Comparison of ENCODE assay signal across 11 mouse cellular contexts in genomic region chr2:122164293-122164692, GRCm38 (mm10). TPM values are rescaled to one million over a fixed set of nuclear protein-coding genes. Genes with fewer than 3 reads are reported as not detected.
DNase-seq lines count a peak whose midpoint lies in the region; ATAC-seq lines count a peak whose summit lies in the region.
"Had no signal": no experiment of that assay in that cellular context is flagged by ENCODE, and none has a peak within 500 bp of the region (broad histone marks: within the 10 kb centered on the region; RNA-seq: fewer than 3 reads in every experiment).

No protein-coding gene starts in this region.

- no peaks in the 10 kb centered on the region for H3K4me1 ChIP-seq in midbrain, embryonic 14.5 days (ENCODE audit: control insufficient read depth, insufficient read depth, low read length)
- H3K4me1 ChIP-seq: hindbrain, embryonic 15.5 days had no signal

- H3K4me3 ChIP-seq in midbrain, embryonic 14.5 days (replicated peaks; ENCODE audit: low read depth, low read length), result no peak overlapping the region
- H3K4me3 ChIP-seq: hindbrain, embryonic 15.5 days had no signal

- H3K4me2 ChIP-seq in midbrain, embryonic 14.5 days (ENCODE audit: low read length), result no peak overlapping the region
- H3K4me2 ChIP-seq: hindbrain, embryonic 15.5 days had no signal

- WGBS in midbrain, embryonic 14.5 days, result 89% methylated on average over 11 of the region's 11 CpGs

- no peaks in the 10 kb centered on the region for H3K27me3 ChIP-seq in midbrain, embryonic 14.5 days (ENCODE audit: control insufficient read depth, insufficient read depth, low read length)
- H3K27me3 ChIP-seq: hindbrain, embryonic 15.5 days had no signal

- no peak overlapping the region for H3K9ac ChIP-seq in midbrain, embryonic 14.5 days (replicated peaks; ENCODE audit: low read length)
- H3K9ac ChIP-seq: hindbrain, embryonic 15.5 days had no signal

- no peak overlapping the region for H3K27ac ChIP-seq in midbrain, embryonic 14.5 days (replicated peaks; ENCODE audit: low read depth, low read length)
- H3K27ac ChIP-seq: hindbrain, embryonic 15.5 days had no signal

- peak; percentile 10 to 70 for DNase-seq in left cerebral cortex, postnatal 25 days (ENCODE audit: low spot score in 2 of 2)
- no peak for DNase-seq in left cerebral cortex, adult 8-10 months (ENCODE audit: low spot score in 2 of 2)
- DNase-seq in brain, adult 2 months (ENCODE audit: low read depth, low spot score), result peak; percentile 68
- DNase-seq in midbrain, embryonic 14.5 days, result no peak
- no peak for DNase-seq in cerebellum, postnatal 36 days
- DNase-seq in adrenal gland, adult 2 months, result no peak
- DNase-seq: layer of hippocampus, adult 9-11 months; thymus, adult 18-20 months had no signal

- H3K9me3 ChIP-seq in midbrain, embryonic 14.5 days (ENCODE audit: control insufficient read depth, low read length), result no peaks in the 10 kb centered on the region
- H3K9me3 ChIP-seq: hindbrain, embryonic 15.5 days had no signal

- ATAC-seq in CD4-positive, CD25-positive, alpha-beta regulatory T cell, adult 4 months, result peak; percentile 86
- peak; percentile 87 for ATAC-seq in megakaryocyte-erythroid progenitor cell, adult 5-6 weeks (replicated peaks; ENCODE audit: low FRiP score, low TSS enrichment, poor library complexity, severe bottlenecking)
- ATAC-seq in midbrain, embryonic 14.5 days (ENCODE audit: low FRiP score, low TSS enrichment), result no peak

- intact Hi-C loops in left cerebral cortex, postnatal 25 days (cut with DNase I), result no loop called here

- H3K36me3 ChIP-seq in midbrain, embryonic 14.5 days (ENCODE audit: control insufficient read depth, insufficient read depth, low read length), result no peaks in the 10 kb centered on the region
- H3K36me3 ChIP-seq: hindbrain, embryonic 15.5 days had no signal

RNA-seq across cellular contexts. Expression of gene Trim69, which starts 3.8 kb away (rescaled TPM):
- not detected for total RNA-seq in left cerebral cortex, postnatal 25 days (2021)
- not detected for total RNA-seq in left cerebral cortex, adult 8-10 months (2022)
- polyA plus RNA-seq in CD4-positive, CD25-positive, alpha-beta regulatory T cell, adult 4 months (2017; shearing (Covaris generic)), result under 1 TPM in 1 of 2 experiments, not detected in 1; 0.35 TPM
- not detected in 2 replicates for total RNA-seq in megakaryocyte-erythroid progenitor cell, adult 5-6 weeks (2014; fragmentation: Nextera tagmentation)
- total RNA-seq in megakaryocyte-erythroid progenitor cell, adult 5-6 weeks (2017), result 0.76 and 1.1 TPM in 2 replicates
- not detected in 2 replicates for polyA plus RNA-seq in midbrain, embryonic 14.5 days (2014; fragmentation: Nextera tagmentation; extraction: Ambion mirVana)
- total RNA-seq in adrenal gland, adult 2 months (2021), result not detected
- polyA plus RNA-seq in adrenal gland, adult 2 months (2012; rRNA removed), result not detected in 2 replicates
- polyA plus RNA-seq: hindbrain, embryonic 15.5 days had no signal

RNA-seq across cellular contexts. Expression of gene B2m, which starts 16.8 kb away (rescaled TPM):
- total RNA-seq in left cerebral cortex, postnatal 25 days (2021), result 100 to 1,000 TPM; 104 to 107 TPM
- total RNA-seq in left cerebral cortex, adult 8-10 months (2022), result 100 to 1,000 TPM; 110 to 317 (median 183) TPM
- polyA plus RNA-seq in CD4-positive, CD25-positive, alpha-beta regulatory T cell, adult 4 months (2017; shearing (Covaris generic)), result 1,000 to 10,000 TPM; 7,747 to 9,345 TPM
- 1,448 and 1,509 TPM in 2 replicates for total RNA-seq in megakaryocyte-erythroid progenitor cell, adult 5-6 weeks (2014; fragmentation: Nextera tagmentation)
- total RNA-seq in megakaryocyte-erythroid progenitor cell, adult 5-6 weeks (2017), result 1,672 and 1,891 TPM in 2 replicates
- polyA plus RNA-seq in midbrain, embryonic 14.5 days (2014; fragmentation: Nextera tagmentation; extraction: Ambion mirVana), result 61.7 and 114 TPM in 2 replicates
- total RNA-seq in adrenal gland, adult 2 months (2021), result 1,000 to 10,000 TPM; 1,021 to 1,206 TPM
- 522 and 790 TPM in 2 replicates for polyA plus RNA-seq in adrenal gland, adult 2 months (2012; rRNA removed)

RNA-seq across cellular contexts. Expression of gene Patl2, which starts 21.7 kb away (rescaled TPM):
- total RNA-seq in left cerebral cortex, postnatal 25 days (2021), result not detected
- total RNA-seq in left cerebral cortex, adult 8-10 months (2022), result under 1 TPM in 1 of 4 experiments, not detected in 3; 0.16 TPM
- 1 to 10 TPM; 1.2 to 1.5 TPM for polyA plus RNA-seq in CD4-positive, CD25-positive, alpha-beta regulatory T cell, adult 4 months (2017; shearing (Covaris generic))
- total RNA-seq in megakaryocyte-erythroid progenitor cell, adult 5-6 weeks (2014; fragmentation: Nextera tagmentation), result not detected in 2 replicates
- total RNA-seq in megakaryocyte-erythroid progenitor cell, adult 5-6 weeks (2017), result not detected in 2 replicates
- not detected in 2 replicates for polyA plus RNA-seq in midbrain, embryonic 14.5 days (2014; fragmentation: Nextera tagmentation; extraction: Ambion mirVana)
- total RNA-seq in adrenal gland, adult 2 months (2021), result not detected
- 0.03 TPM in 1 of 2 replicates, not detected in the other for polyA plus RNA-seq in adrenal gland, adult 2 months (2012; rRNA removed)
- polyA plus RNA-seq: hindbrain, embryonic 15.5 days had no signal

RNA-seq across cellular contexts. Expression of gene Terb2, which starts 21.8 kb away (rescaled TPM):
- total RNA-seq in left cerebral cortex, postnatal 25 days (2021), result not detected
- not detected for total RNA-seq in left cerebral cortex, adult 8-10 months (2022)
- polyA plus RNA-seq in CD4-positive, CD25-positive, alpha-beta regulatory T cell, adult 4 months (2017; shearing (Covaris generic)), result not detected
- total RNA-seq in megakaryocyte-erythroid progenitor cell, adult 5-6 weeks (2014; fragmentation: Nextera tagmentation), result not detected in 2 replicates
- total RNA-seq in megakaryocyte-erythroid progenitor cell, adult 5-6 weeks (2017), result not detected in 2 replicates
- polyA plus RNA-seq in midbrain, embryonic 14.5 days (2014; fragmentation: Nextera tagmentation; extraction: Ambion mirVana), result not detected in 2 replicates
- total RNA-seq in adrenal gland, adult 2 months (2021), result not detected
- polyA plus RNA-seq in adrenal gland, adult 2 months (2012; rRNA removed), result not detected in 2 replicates

RNA-seq across cellular contexts. Expression of gene Spg11, which starts 46.1 kb away (rescaled TPM):
- 10 to 100 TPM; 14.9 to 16.6 TPM for total RNA-seq in left cerebral cortex, postnatal 25 days (2021)
- 10 to 100 TPM; 16.3 to 16.7 (median 16.5) TPM for total RNA-seq in left cerebral cortex, adult 8-10 months (2022)
- 1 to 10 TPM; 5.3 to 7.4 TPM for polyA plus RNA-seq in CD4-positive, CD25-positive, alpha-beta regulatory T cell, adult 4 months (2017; shearing (Covaris generic))
- 9.8 and 13.1 TPM in 2 replicates for total RNA-seq in megakaryocyte-erythroid progenitor cell, adult 5-6 weeks (2014; fragmentation: Nextera tagmentation)
- total RNA-seq in megakaryocyte-erythroid progenitor cell, adult 5-6 weeks (2017), result 9.8 and 11.7 TPM in 2 replicates
- 9.4 and 12.1 TPM in 2 replicates for polyA plus RNA-seq in midbrain, embryonic 14.5 days (2014; fragmentation: Nextera tagmentation; extraction: Ambion mirVana)
- 10 to 100 TPM; 17.1 to 17.6 TPM for total RNA-seq in adrenal gland, adult 2 months (2021)
- polyA plus RNA-seq in adrenal gland, adult 2 months (2012; rRNA removed), result 5.4 and 6.2 TPM in 2 replicates

Comparison
In these comparisons a context has a peak if more than half of its experiments do, and no peak if none do; other contexts are left out.
1. DNase-seq: peak in left cerebral cortex, postnatal 25 days (2 of 2) and brain, adult 2 months (single experiment); none in left cerebral cortex, adult 8-10 months (0 of 2), midbrain, embryonic 14.5 days (single experiment), cerebellum, postnatal 36 days (0 of 2) and adrenal gland, adult 2 months (single experiment).